Mouse (Mus musculus): ENCODE data around the gene Capzb.

DNA sequence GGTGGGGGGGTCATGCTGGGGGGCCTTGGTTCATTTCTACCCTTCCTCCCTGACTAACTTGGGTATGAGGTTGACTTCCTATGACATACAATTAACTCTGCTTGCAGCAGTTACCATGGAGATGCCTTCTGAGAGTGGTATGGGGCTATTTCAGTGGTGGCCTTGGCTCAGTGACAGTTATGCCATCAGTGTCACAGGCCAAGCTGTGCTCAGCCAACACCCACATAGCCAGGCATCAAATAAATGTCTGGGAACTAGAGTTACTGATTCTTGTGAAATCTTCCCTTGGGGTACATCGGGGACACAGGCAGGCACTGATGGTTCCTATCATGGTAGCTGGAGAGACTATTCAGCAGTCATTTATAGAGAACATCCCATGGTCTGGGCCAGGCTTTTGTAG, 75.5 kb downstream of the Capzb start:
- no peak for TF ChIP-seq CTCF (IDR thresholded peaks at IDR 0.05)
- TF ChIP-seq EP300 (IDR thresholded peaks at IDR 0.05): no peak

All from lung, postnatal 0 days (tissue).